Mouse (Mus musculus) spleen, adult 12 weeks (tissue): ENCODE data around the gene Dnah7a.
"Not testable (repeated sequence)": the region's sequence is repeated elsewhere in the genome, so short reads cannot be mapped to it uniquely, and the experiment has no call there.

Source experiments
- DNase-seq: peaks from one replicate; pipeline ENCODE4 v3.0.0; 2022; ENCODE audit warnings: low spot score

Dnah7a gene

GRCm38 (mm10) chr1:53706431-53707361 is at the start of gene Dnah7a:
Dnah7a (minus strand) TSS chr1:53706784.
- DNase-seq = no peak

GRCm38 (mm10) chr1:53753501-53753900 is 46.9 kb upstream of the Dnah7a start:
- not testable (repeated sequence) for DNase-seq

- no peak for DNase-seq
Observed at GRCm38 (mm10) chr1:53751144-53751543, 44.6 kb upstream of the Dnah7a start.

- DNase-seq = not testable (repeated sequence)
Observed at GRCm38 (mm10) chr1:53750697-53751096, 44.1 kb upstream of the Dnah7a start.

- not testable (repeated sequence) for DNase-seq
Observed at GRCm38 (mm10) chr1:53749881-53750385, 43.3 kb upstream of the Dnah7a start.

GRCm38 (mm10) chr1:53748571-53748970 is 42.0 kb upstream of the Dnah7a start:
- DNase-seq = no peak

- DNase-seq = no peak
Observed at GRCm38 (mm10) chr1:53746001-53746400, 39.4 kb upstream of the Dnah7a start.

- no peak for DNase-seq
Observed at GRCm38 (mm10) chr1:53741742-53742458, 35.3 kb upstream of the Dnah7a start.

GRCm38 (mm10) chr1:53740777-53741336 is 34.3 kb upstream of the Dnah7a start:
- DNase-seq = no peak

- not testable (repeated sequence) for DNase-seq
Observed at GRCm38 (mm10) chr1:53740077-53740776, 33.6 kb upstream of the Dnah7a start.

GRCm38 (mm10) chr1:53736583-53736982 is 30.0 kb upstream of the Dnah7a start:
- DNase-seq = no peak

GRCm38 (mm10) chr1:53728489-53729225 is 22.1 kb upstream of the Dnah7a start:
- DNase-seq = no peak

- no peak for DNase-seq
Observed at GRCm38 (mm10) chr1:53726883-53727282, 20.3 kb upstream of the Dnah7a start.

GRCm38 (mm10) chr1:53721353-53721752 is 14.8 kb upstream of the Dnah7a start:
- no peak for DNase-seq

- DNase-seq = no peak
Observed at GRCm38 (mm10) chr1:53720601-53721351, 14.2 kb upstream of the Dnah7a start.

- no peak for DNase-seq
Observed at GRCm38 (mm10) chr1:53715966-53716515, 9.5 kb upstream of the Dnah7a start.

- no peak for DNase-seq
Observed at GRCm38 (mm10) chr1:53715446-53715845, 8.9 kb upstream of the Dnah7a start.

- not testable (repeated sequence) for DNase-seq
Observed at GRCm38 (mm10) chr1:53713383-53713782, 6.8 kb upstream of the Dnah7a start.

GRCm38 (mm10) chr1:53711069-53711468 is 4.5 kb upstream of the Dnah7a start:
- no peak for DNase-seq

- not testable (repeated sequence) for DNase-seq
Observed at GRCm38 (mm10) chr1:53709602-53710001, 3.0 kb upstream of the Dnah7a start.
